Mouse (Mus musculus): ENCODE results near the gene Ankrd40.

The Ankrd40 gene

GRCm38 (mm10) chr11:94349839-94350238 lies 22.0 kb downstream of the Ankrd40 start:
- DNase-seq (ENCODE audit: inconsistent age in 2 of 2, low spot score in 1 of 2), result no peak

- no peak for DNase-seq (ENCODE audit: inconsistent age in 2 of 2, low spot score in 1 of 2)
Measured at GRCm38 (mm10) chr11:94350337-94350736, 22.5 kb downstream of the Ankrd40 start.

GRCm38 (mm10) chr11:94351094-94351493 lies 23.3 kb downstream of the Ankrd40 start:
- no peak for DNase-seq (ENCODE audit: inconsistent age in 2 of 2, low spot score in 1 of 2)

- no peak for DNase-seq (ENCODE audit: inconsistent age in 2 of 2, low spot score in 1 of 2)
Measured at GRCm38 (mm10) chr11:94355521-94356217, 27.9 kb downstream of the Ankrd40 start.

- DNase-seq (ENCODE audit: inconsistent age in 2 of 2, low spot score in 1 of 2), result no peak
Measured at GRCm38 (mm10) chr11:94359168-94359567, 31.4 kb downstream of the Ankrd40 start.

GRCm38 (mm10) chr11:94361166-94361870 lies 33.5 kb downstream of the Ankrd40 start:
- no peak for DNase-seq (ENCODE audit: inconsistent age in 2 of 2, low spot score in 1 of 2)

GRCm38 (mm10) chr11:94362101-94362500 lies 34.3 kb downstream of the Ankrd40 start:
- DNase-seq (ENCODE audit: inconsistent age in 2 of 2, low spot score in 1 of 2), result no peak

- DNase-seq (ENCODE audit: inconsistent age in 2 of 2, low spot score in 1 of 2), result no peak
Measured at GRCm38 (mm10) chr11:94363690-94364089, 35.9 kb downstream of the Ankrd40 start.

GRCm38 (mm10) chr11:94365340-94365739 lies 37.5 kb downstream of the Ankrd40 start:
- no peak for DNase-seq (ENCODE audit: inconsistent age in 2 of 2, low spot score in 1 of 2)

GRCm38 (mm10) chr11:94369981-94370380 lies 42.2 kb downstream of the Ankrd40 start:
- DNase-seq (ENCODE audit: inconsistent age in 2 of 2, low spot score in 1 of 2), result no peak

GRCm38 (mm10) chr11:94370809-94371208 lies 43.0 kb downstream of the Ankrd40 start:
- peak in 1 of 2 experiments; percentile 53 for DNase-seq (ENCODE audit: inconsistent age in 2 of 2, low spot score in 1 of 2)

- no peak for DNase-seq (ENCODE audit: inconsistent age in 2 of 2, low spot score in 1 of 2)
Measured at GRCm38 (mm10) chr11:94374276-94374948, 46.6 kb downstream of the Ankrd40 start.

- DNase-seq (ENCODE audit: inconsistent age in 2 of 2, low spot score in 1 of 2), result no peak
Measured at GRCm38 (mm10) chr11:94379061-94379460, 51.3 kb downstream of the Ankrd40 start.

- DNase-seq (ENCODE audit: inconsistent age in 2 of 2, low spot score in 1 of 2), result no peak
Measured at GRCm38 (mm10) chr11:94379736-94380135, 51.9 kb downstream of the Ankrd40 start.

- DNase-seq (ENCODE audit: inconsistent age in 2 of 2, low spot score in 1 of 2), result peak; percentile 46 to 67
Measured at GRCm38 (mm10) chr11:94385977-94386771, 58.4 kb downstream of the Ankrd40 start.

- no peak for DNase-seq (ENCODE audit: inconsistent age in 2 of 2, low spot score in 1 of 2)
Measured at GRCm38 (mm10) chr11:94387756-94388155, 60.0 kb downstream of the Ankrd40 start.

- DNase-seq (ENCODE audit: inconsistent age in 2 of 2, low spot score in 1 of 2), result no peak
Measured at GRCm38 (mm10) chr11:94389021-94389420, 61.2 kb downstream of the Ankrd40 start.

GRCm38 (mm10) chr11:94389724-94390396 lies 62.1 kb downstream of the Ankrd40 start:
- no peak for DNase-seq (ENCODE audit: inconsistent age in 2 of 2, low spot score in 1 of 2)

GRCm38 (mm10) chr11:94390825-94391224 lies 63.0 kb downstream of the Ankrd40 start:
- DNase-seq (ENCODE audit: inconsistent age in 2 of 2, low spot score in 1 of 2), result no peak
